Mouse (Mus musculus): ENCODE measurements around the gene Arl6ip1. TPM values are rescaled to one million over a fixed set of nuclear protein-coding genes. Genes with fewer than 3 reads are reported as not detected.

The Arl6ip1 gene
- polyA plus RNA-seq, 1 experiment: 120 TPM

DNA sequence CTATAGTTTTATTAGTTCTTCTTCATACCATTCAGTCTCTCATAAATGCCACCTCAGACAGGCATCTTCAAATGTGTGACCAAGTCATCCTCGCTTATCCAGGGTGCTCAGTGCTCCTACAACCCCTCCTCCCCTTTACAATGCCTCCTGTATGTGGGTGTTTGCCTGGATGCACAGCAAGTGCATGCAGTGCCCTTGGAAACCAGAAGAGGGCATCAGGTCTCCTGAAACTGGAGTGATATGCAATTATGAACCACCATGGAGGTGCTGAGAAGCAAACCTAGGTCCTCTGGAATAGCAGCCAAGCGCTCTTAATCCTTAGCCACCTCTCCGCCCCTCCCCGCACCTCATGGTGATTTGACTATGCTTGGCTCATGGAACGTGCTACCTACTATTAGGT lies 50.4 kb downstream of the Arl6ip1 start:
- no peak overlapping the region for H3K4me3 ChIP-seq
- no peaks in the 10 kb centered on the region for H3K79me2 ChIP-seq (ENCODE audit: control insufficient read depth, insufficient read depth)
- no peaks in the 10 kb centered on the region for H3K36me3 ChIP-seq (ENCODE audit: control insufficient read depth, insufficient read depth)
- H3K27me3 ChIP-seq (ENCODE audit: control insufficient read depth, insufficient read depth, insufficient read length): no peaks in the 10 kb centered on the region
- TF ChIP-seq MYOD1 (IDR thresholded peaks at IDR 0.05; ENCODE audit: control insufficient read depth in 1 of 3, insufficient read length in 2 of 3, low read depth in 2 of 3): no peak
- TF ChIP-seq SRF (IDR thresholded peaks at IDR 0.05; ENCODE audit: control insufficient read depth, insufficient read length, low read depth): no peak
- no peak for TF ChIP-seq MAX (IDR thresholded peaks at IDR 0.05; ENCODE audit: low read depth)
- TF ChIP-seq CEBPB (IDR thresholded peaks at IDR 0.05; ENCODE audit: insufficient read depth, poor library complexity, severe bottlenecking): no peak
- TF ChIP-seq USF1 (IDR thresholded peaks at IDR 0.05; ENCODE audit: low read depth): no peak
- TF ChIP-seq REST (IDR thresholded peaks at IDR 0.05; ENCODE audit: insufficient read depth, insufficient read length): no peak
- TF ChIP-seq E2F4 (IDR thresholded peaks at IDR 0.05; ENCODE audit: insufficient read depth): no peak
- no peak for TF ChIP-seq TCF12 (IDR thresholded peaks at IDR 0.05; ENCODE audit: insufficient read depth, poor library complexity, severe bottlenecking)
- no peak for TF ChIP-seq MYOG (IDR thresholded peaks at IDR 0.05; ENCODE audit: control insufficient read depth in 1 of 3, insufficient read depth in 1 of 3, insufficient read length in 2 of 3, low read depth in 2 of 3)
- TF ChIP-seq POLR2A (IDR thresholded peaks at IDR 0.05; ENCODE audit: insufficient read length, low read depth): no peak
- no peak for TF ChIP-seq POLR2AphosphoS2 (IDR thresholded peaks at IDR 0.05; ENCODE audit: insufficient read length, low read depth)
- TF ChIP-seq TCF3 (IDR thresholded peaks at IDR 0.05; ENCODE audit: insufficient read length, low read depth): no peak
- no peak overlapping the region for H3ac ChIP-seq (ENCODE audit: control insufficient read depth, insufficient read length)
- H3K4me2 ChIP-seq (ENCODE audit: low read depth): no peak overlapping the region

Other genes starting within 250 kb of the Arl6ip1 start
- 1,920 TPM for gene Rps15a, start 13.5 kb downstream of the Arl6ip1 start, polyA plus RNA-seq (2012; fragmentation: generic; extraction: Trizol)
- 7.9 TPM for gene Smg1, start 114.0 kb upstream of the Arl6ip1 start, polyA plus RNA-seq (2012; fragmentation: generic; extraction: Trizol)

All from myocyte (in vitro differentiated cells).